Mouse (Mus musculus): Measurements from ENCODE around the gene Ino80b. TPM values are rescaled to one million over a fixed set of nuclear protein-coding genes. Genes with fewer than 3 reads are reported as not detected.
A peak's percentile ranks its signal among the peaks of the same experiment; 100 is the strongest.

Gene Ino80b
- polyA plus RNA-seq, 1 experiment from 2014 or later = 11.1 TPM

GRCm38 (mm10) chr6:83107566-83108400 is 17.4 kb downstream of the Ino80b start:
- no peaks in the 10 kb centered on the region for H3K27me3 ChIP-seq (ENCODE audit: control insufficient read depth, insufficient read depth, low read length)
- no peaks in the 10 kb centered on the region for H3K36me3 ChIP-seq (ENCODE audit: control insufficient read depth, insufficient read depth, low read length)
- no peak overlapping the region for H3K27ac ChIP-seq (ENCODE audit: low read depth, low read length)
- H3K4me3 ChIP-seq (ENCODE audit: low read depth, low read length) = peak overlapping the region; percentile 66
- ATAC-seq (replicated peaks; ENCODE audit: insufficient number of reproducible peaks, low FRiP score, low TSS enrichment) = no peak
- H3K4me1 ChIP-seq (ENCODE audit: control insufficient read depth, insufficient read depth, low read length) = peaks cover 28% of the 10 kb centered on the region
- no peaks in the 10 kb centered on the region for H3K9me3 ChIP-seq (replicated peaks; ENCODE audit: control insufficient read depth, low read length)
- WGBS (ENCODE audit: insufficient replicate concordance) = 29% methylated on average over 13 of the region's 13 CpGs
- peak overlapping the region; percentile 82 for H3K4me2 ChIP-seq
- H3K9ac ChIP-seq (ENCODE audit: low read depth, low read length) = peak overlapping the region; percentile 18; the same call in 1 of the 2 replicates

GRCm38 (mm10) chr6:83104158-83104557 is 21.1 kb downstream of the Ino80b start:
- Histone ChIP-seq H3K9ac (ENCODE audit: low read depth, low read length) (no peak overlapping the region), H3K4me1 (ENCODE audit: control insufficient read depth, insufficient read depth, low read length) (peaks cover 24% of the 10 kb centered on the region), H3K4me3 (ENCODE audit: low read depth, low read length) (no peak overlapping the region), H3K36me3 (ENCODE audit: control insufficient read depth, insufficient read depth, low read length) (no peaks in the 10 kb centered on the region), H3K27me3 (ENCODE audit: control insufficient read depth, insufficient read depth, low read length) (no peaks in the 10 kb centered on the region), H3K9me3 (replicated peaks; ENCODE audit: control insufficient read depth, low read length) (no peaks in the 10 kb centered on the region), H3K4me2 (no peak overlapping the region), H3K27ac (ENCODE audit: low read depth, low read length) (no peak overlapping the region)
- 78% methylated on average over 4 of the region's 4 CpGs for WGBS (ENCODE audit: insufficient replicate concordance)
- no peak for ATAC-seq (replicated peaks; ENCODE audit: insufficient number of reproducible peaks, low FRiP score, low TSS enrichment)

GRCm38 (mm10) chr6:83103130-83103650 is 22.0 kb downstream of the Ino80b start:
- Histone ChIP-seq H3K4me2 (peak overlapping the region; percentile 87), H3K9ac (ENCODE audit: low read depth, low read length) (peak overlapping the region; percentile 22; the same call in 1 of the 2 replicates), H3K27ac (ENCODE audit: low read depth, low read length) (no peak overlapping the region), H3K9me3 (replicated peaks; ENCODE audit: control insufficient read depth, low read length) (no peaks in the 10 kb centered on the region), H3K27me3 (ENCODE audit: control insufficient read depth, insufficient read depth, low read length) (no peaks in the 10 kb centered on the region), H3K4me3 (ENCODE audit: low read depth, low read length) (peak overlapping the region; percentile 87; the same call in 1 of the 2 replicates), H3K4me1 (ENCODE audit: control insufficient read depth, insufficient read depth, low read length) (peaks cover 22% of the 10 kb centered on the region), H3K36me3 (ENCODE audit: control insufficient read depth, insufficient read depth, low read length) (no peaks in the 10 kb centered on the region)
- 36% methylated on average over 11 of the region's 11 CpGs for WGBS (ENCODE audit: insufficient replicate concordance)
- ATAC-seq (replicated peaks; ENCODE audit: insufficient number of reproducible peaks, low FRiP score, low TSS enrichment) = peak; percentile 15

GRCm38 (mm10) chr6:83101688-83102556 is 23.3 kb downstream of the Ino80b start:
- H3K4me1 ChIP-seq (ENCODE audit: control insufficient read depth, insufficient read depth, low read length) = peaks cover 15% of the 10 kb centered on the region
- H3K4me3 ChIP-seq (ENCODE audit: low read depth, low read length) = peak overlapping the region; percentile 87
- peak overlapping the region; percentile 87 for H3K4me2 ChIP-seq
- H3K36me3 ChIP-seq (ENCODE audit: control insufficient read depth, insufficient read depth, low read length) = no peaks in the 10 kb centered on the region
- WGBS (ENCODE audit: insufficient replicate concordance) = under 1% methylated on average over 72 of the region's 74 CpGs
- H3K27me3 ChIP-seq (ENCODE audit: control insufficient read depth, insufficient read depth, low read length) = no peaks in the 10 kb centered on the region
- peak overlapping the region; percentile 68 for H3K27ac ChIP-seq (ENCODE audit: low read depth, low read length)
- H3K9me3 ChIP-seq (replicated peaks; ENCODE audit: control insufficient read depth, low read length) = no peaks in the 10 kb centered on the region
- peak overlapping the region; percentile 85 for H3K9ac ChIP-seq (ENCODE audit: low read depth, low read length)
- ATAC-seq (replicated peaks; ENCODE audit: insufficient number of reproducible peaks, low FRiP score, low TSS enrichment) = peak; percentile 76

- Histone ChIP-seq H3K4me3 (ENCODE audit: low read depth, low read length) (peak within 1 kb of the TSS; percentile 87), H3K27ac (ENCODE audit: low read depth, low read length) (peak within 1 kb of the TSS; percentile 68), H3K9ac (ENCODE audit: low read depth, low read length) (peak within 1 kb of the TSS; percentile 85), H3K36me3 (ENCODE audit: control insufficient read depth, insufficient read depth, low read length) (no peaks in the 10 kb centered on the region), H3K4me1 (ENCODE audit: control insufficient read depth, insufficient read depth, low read length) (peaks cover 15% of the 10 kb centered on the region), H3K4me2 (peak within 1 kb of the TSS; percentile 87), H3K9me3 (replicated peaks; ENCODE audit: control insufficient read depth, low read length) (no peaks in the 10 kb centered on the region), H3K27me3 (ENCODE audit: control insufficient read depth, insufficient read depth, low read length) (no peaks in the 10 kb centered on the region)
- 1% methylated on average over 25 of the region's 25 CpGs for WGBS (ENCODE audit: insufficient replicate concordance)
- peak; percentile 81 for ATAC-seq (replicated peaks; ENCODE audit: insufficient number of reproducible peaks, low FRiP score, low TSS enrichment)
Measured at GRCm38 (mm10) chr6:83101316-83101687, 23.9 kb downstream of the Ino80b start, which contains the start of the genes Ccdc142 and Gm42688. Gene Ccdc142 (plus strand): TSS chr6:83101601. Gene Gm42688 (plus strand): TSS chr6:83101617.

- Histone ChIP-seq H3K9ac (ENCODE audit: low read depth, low read length) (no peak overlapping the region), H3K4me3 (ENCODE audit: low read depth, low read length) (no peak overlapping the region), H3K4me1 (ENCODE audit: control insufficient read depth, insufficient read depth, low read length) (peaks cover 14% of the 10 kb centered on the region), H3K27ac (ENCODE audit: low read depth, low read length) (no peak overlapping the region), H3K9me3 (replicated peaks; ENCODE audit: control insufficient read depth, low read length) (no peaks in the 10 kb centered on the region), H3K36me3 (ENCODE audit: control insufficient read depth, insufficient read depth, low read length) (no peaks in the 10 kb centered on the region), H3K27me3 (ENCODE audit: control insufficient read depth, insufficient read depth, low read length) (0 out of 2 replicates have a peak, but pooled peaks cover 2% of the 10 kb centered on the region), H3K4me2 (no peak overlapping the region)
- WGBS (ENCODE audit: insufficient replicate concordance) = 67% methylated on average over 2 of the region's 2 CpGs
- ATAC-seq (replicated peaks; ENCODE audit: insufficient number of reproducible peaks, low FRiP score, low TSS enrichment) = no peak
Measured at GRCm38 (mm10) chr6:83098411-83098810, 26.8 kb downstream of the Ino80b start.

- no peaks in the 10 kb centered on the region for H3K36me3 ChIP-seq (ENCODE audit: control insufficient read depth, insufficient read depth, low read length)
- no peak for ATAC-seq (replicated peaks; ENCODE audit: insufficient number of reproducible peaks, low FRiP score, low TSS enrichment)
- WGBS (ENCODE audit: insufficient replicate concordance) = 35% methylated on average over 6 of the region's 6 CpGs
Measured at GRCm38 (mm10) chr6:83095968-83096367, 29.3 kb downstream of the Ino80b start.

GRCm38 (mm10) chr6:83092416-83093127 is 32.7 kb downstream of the Ino80b start:
- no peak overlapping the region for H3K27ac ChIP-seq (ENCODE audit: low read depth, low read length)
- H3K27me3 ChIP-seq (ENCODE audit: control insufficient read depth, insufficient read depth, low read length) = peaks cover 31% of the 10 kb centered on the region
- no peaks in the 10 kb centered on the region for H3K9me3 ChIP-seq (replicated peaks; ENCODE audit: control insufficient read depth, low read length)
- no peak overlapping the region for H3K4me3 ChIP-seq (ENCODE audit: low read depth, low read length)
- H3K4me2 ChIP-seq = no peak overlapping the region
- WGBS (ENCODE audit: insufficient replicate concordance) = 32% methylated on average over 6 of the region's 6 CpGs
- no peaks in the 10 kb centered on the region for H3K36me3 ChIP-seq (ENCODE audit: control insufficient read depth, insufficient read depth, low read length)
- peaks cover 4% of the 10 kb centered on the region for H3K4me1 ChIP-seq (ENCODE audit: control insufficient read depth, insufficient read depth, low read length)
- no peak overlapping the region for H3K9ac ChIP-seq (ENCODE audit: low read depth, low read length)
- no peak for ATAC-seq (replicated peaks; ENCODE audit: insufficient number of reproducible peaks, low FRiP score, low TSS enrichment)

More at GRCm38 (mm10) chr6:83095968-83096367, 29.3 kb downstream of the Ino80b start:
- no peak overlapping the region for H3K4me2 ChIP-seq
- H3K27me3 ChIP-seq (ENCODE audit: control insufficient read depth, insufficient read depth, low read length) = peaks cover 2% of the 10 kb centered on the region; the same call in 1 of the 2 replicates
- no peaks in the 10 kb centered on the region for H3K9me3 ChIP-seq (replicated peaks; ENCODE audit: control insufficient read depth, low read length)
- H3K4me1 ChIP-seq (ENCODE audit: control insufficient read depth, insufficient read depth, low read length) = 0 out of 2 replicates have a peak, but pooled peaks cover under 1% of the 10 kb centered on the region
- no peak overlapping the region for H3K4me3 ChIP-seq (ENCODE audit: low read depth, low read length)
- no peak overlapping the region for H3K9ac ChIP-seq (ENCODE audit: low read depth, low read length)
- H3K27ac ChIP-seq (ENCODE audit: low read depth, low read length) = no peak overlapping the region
